Mouse (Mus musculus): ENCODE measurements around the gene 1700029P11Rik. TPM values are rescaled to one million over a fixed set of nuclear protein-coding genes. Genes with fewer than 3 reads are reported as not detected.

Gene 1700029P11Rik
- polyA plus RNA-seq, 1 experiment from 2014 or later: not detected

Other genes starting within 250 kb of the 1700029P11Rik start
- gene Zc3h7b, start 235.5 kb upstream of the 1700029P11Rik start, polyA plus RNA-seq (2015; fragmentation: Nextera tagmentation; extraction: Ambion mirVana): 5.0 and 5.1 TPM in 2 replicates
- gene Rangap1, start 235.0 kb upstream of the 1700029P11Rik start, polyA plus RNA-seq (2015; fragmentation: Nextera tagmentation; extraction: Ambion mirVana): 71.7 and 79.3 TPM in 2 replicates
- 6.2 and 8.1 TPM in 2 replicates for gene Tef, start 178.1 kb upstream of the 1700029P11Rik start, polyA plus RNA-seq (2015; fragmentation: Nextera tagmentation; extraction: Ambion mirVana)
- 11.1 and 12.2 TPM in 2 replicates for gene Tob2, start 121.7 kb upstream of the 1700029P11Rik start, polyA plus RNA-seq (2015; fragmentation: Nextera tagmentation; extraction: Ambion mirVana)
- gene Phf5a, start 108.6 kb upstream of the 1700029P11Rik start, polyA plus RNA-seq (2015; fragmentation: Nextera tagmentation; extraction: Ambion mirVana): 91.3 and 103 TPM in 2 replicates
- 98.9 and 107 TPM in 2 replicates for gene Aco2, start 108.2 kb upstream of the 1700029P11Rik start, polyA plus RNA-seq (2015; fragmentation: Nextera tagmentation; extraction: Ambion mirVana)
- 56.9 and 68.4 TPM in 2 replicates for gene Polr3h, start 54.3 kb upstream of the 1700029P11Rik start, polyA plus RNA-seq (2015; fragmentation: Nextera tagmentation; extraction: Ambion mirVana)
- gene Csdc2, start 43.8 kb upstream of the 1700029P11Rik start, polyA plus RNA-seq (2015; fragmentation: Nextera tagmentation; extraction: Ambion mirVana): 0.91 and 0.96 TPM in 2 replicates
- 17.5 and 17.8 TPM in 2 replicates for gene Pmm1, start 19.6 kb upstream of the 1700029P11Rik start, polyA plus RNA-seq (2015; fragmentation: Nextera tagmentation; extraction: Ambion mirVana)
- 50.2 and 51.8 TPM in 2 replicates for gene Xrcc6, start 7.3 kb downstream of the 1700029P11Rik start, polyA plus RNA-seq (2015; fragmentation: Nextera tagmentation; extraction: Ambion mirVana)
- 10.3 and 11.8 TPM in 2 replicates for gene Desi1, start 53.3 kb downstream of the 1700029P11Rik start, polyA plus RNA-seq (2015; fragmentation: Nextera tagmentation; extraction: Ambion mirVana)
- gene Snu13, start 67.1 kb downstream of the 1700029P11Rik start, polyA plus RNA-seq (2015; fragmentation: Nextera tagmentation; extraction: Ambion mirVana): 146 and 148 TPM in 2 replicates
- not detected in 2 replicates for gene 4930407I10Rik, start 78.6 kb downstream of the 1700029P11Rik start, polyA plus RNA-seq (2015; fragmentation: Nextera tagmentation; extraction: Ambion mirVana)
- gene Mei1, start 89.5 kb downstream of the 1700029P11Rik start, polyA plus RNA-seq (2015; fragmentation: Nextera tagmentation; extraction: Ambion mirVana): not detected in 2 replicates
- gene Ccdc134, start 147.4 kb downstream of the 1700029P11Rik start, polyA plus RNA-seq (2015; fragmentation: Nextera tagmentation; extraction: Ambion mirVana): 7.0 and 7.7 TPM in 2 replicates
- 53.6 and 61.3 TPM in 2 replicates for gene Srebf2, start 166.6 kb downstream of the 1700029P11Rik start, polyA plus RNA-seq (2015; fragmentation: Nextera tagmentation; extraction: Ambion mirVana)
- 0.08 and 0.12 TPM in 2 replicates for gene Shisa8, start 232.3 kb downstream of the 1700029P11Rik start, polyA plus RNA-seq (2015; fragmentation: Nextera tagmentation; extraction: Ambion mirVana)
- gene Tnfrsf13c, start 243.8 kb downstream of the 1700029P11Rik start, polyA plus RNA-seq (2015; fragmentation: Nextera tagmentation; extraction: Ambion mirVana): 0.40 and 0.79 TPM in 2 replicates